Mouse (Mus musculus) ovary, postnatal 36 days (tissue): ENCODE results near the gene Arhgap36.

Experiments used
- DNase-seq: peaks from one replicate; pipeline ENCODE4 v3.0.0; 2022; ENCODE audit warnings: low spot score, mixed read lengths

The Arhgap36 gene

DNA sequence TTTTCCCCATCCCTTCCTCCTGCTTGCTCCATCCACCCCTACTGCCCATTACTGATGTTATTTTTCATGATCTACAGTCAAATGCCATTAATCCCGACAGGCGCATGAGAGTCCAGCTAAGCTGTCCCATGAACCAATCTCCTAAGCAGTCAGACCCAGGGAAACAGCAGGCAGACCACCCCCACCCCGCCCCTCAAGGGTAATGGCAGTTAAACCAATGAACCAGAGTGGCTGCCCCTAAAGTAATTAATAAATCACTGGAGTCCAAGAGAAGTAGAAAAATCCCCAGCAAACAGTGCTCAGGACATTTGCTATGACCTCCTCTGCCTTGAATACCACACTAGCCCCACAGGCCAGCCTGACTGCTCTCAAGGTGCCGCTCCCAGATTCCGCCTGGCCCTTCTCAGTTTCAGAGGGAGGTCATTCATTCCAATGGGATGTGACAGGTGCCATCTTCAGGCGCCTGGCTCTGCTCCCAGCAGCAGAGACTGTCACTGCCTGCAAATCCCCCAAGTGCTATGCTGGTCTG, at the start of gene Arhgap36:
Arhgap36 (plus strand) TSS at position 504 of the 529 bp plus-strand sequence.
- no peak for DNase-seq

GRCm38 (mm10) chrX:49457781-49458180, 6.0 kb upstream of the Arhgap36 start:
- DNase-seq = no peak

DNA sequence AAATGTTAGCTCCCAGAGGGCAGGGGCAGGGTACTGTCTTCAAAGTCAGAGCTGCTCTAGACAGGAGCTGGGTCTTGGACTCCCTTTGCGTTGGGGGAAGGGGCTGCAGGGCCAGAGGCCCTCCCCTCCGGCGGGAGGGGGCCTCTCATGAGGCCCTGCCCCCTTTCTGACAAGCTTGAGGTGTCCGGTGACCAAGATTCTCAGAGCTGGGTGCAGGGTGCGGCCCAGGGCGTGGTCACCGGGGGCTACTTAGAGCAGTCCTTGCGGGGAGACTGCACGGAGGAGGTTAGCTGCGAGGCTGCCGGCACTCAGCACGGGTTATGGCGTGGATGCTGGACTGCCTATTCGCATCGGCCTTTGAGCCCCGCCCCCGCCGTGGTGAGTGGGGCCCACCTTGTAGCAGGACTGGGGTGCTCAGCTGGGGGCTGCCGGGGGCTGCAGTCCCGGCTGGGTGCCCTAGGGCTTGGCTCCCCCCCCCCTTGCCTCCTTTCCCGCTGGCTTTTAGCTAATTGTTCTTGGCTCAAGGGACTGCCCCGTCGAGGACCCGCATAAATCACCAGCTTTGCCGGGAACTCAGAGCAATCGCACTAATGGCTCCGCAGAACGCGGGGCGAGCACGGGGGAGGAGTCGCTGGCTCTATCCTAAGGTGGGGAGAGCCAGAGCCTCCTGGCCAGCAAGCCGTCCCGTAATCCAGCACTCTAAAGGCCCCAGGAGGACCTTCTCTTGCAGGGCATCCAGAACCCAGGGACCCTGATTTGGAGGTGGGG, 6.7 kb downstream of the Arhgap36 start:
- no peak for DNase-seq

DNA sequence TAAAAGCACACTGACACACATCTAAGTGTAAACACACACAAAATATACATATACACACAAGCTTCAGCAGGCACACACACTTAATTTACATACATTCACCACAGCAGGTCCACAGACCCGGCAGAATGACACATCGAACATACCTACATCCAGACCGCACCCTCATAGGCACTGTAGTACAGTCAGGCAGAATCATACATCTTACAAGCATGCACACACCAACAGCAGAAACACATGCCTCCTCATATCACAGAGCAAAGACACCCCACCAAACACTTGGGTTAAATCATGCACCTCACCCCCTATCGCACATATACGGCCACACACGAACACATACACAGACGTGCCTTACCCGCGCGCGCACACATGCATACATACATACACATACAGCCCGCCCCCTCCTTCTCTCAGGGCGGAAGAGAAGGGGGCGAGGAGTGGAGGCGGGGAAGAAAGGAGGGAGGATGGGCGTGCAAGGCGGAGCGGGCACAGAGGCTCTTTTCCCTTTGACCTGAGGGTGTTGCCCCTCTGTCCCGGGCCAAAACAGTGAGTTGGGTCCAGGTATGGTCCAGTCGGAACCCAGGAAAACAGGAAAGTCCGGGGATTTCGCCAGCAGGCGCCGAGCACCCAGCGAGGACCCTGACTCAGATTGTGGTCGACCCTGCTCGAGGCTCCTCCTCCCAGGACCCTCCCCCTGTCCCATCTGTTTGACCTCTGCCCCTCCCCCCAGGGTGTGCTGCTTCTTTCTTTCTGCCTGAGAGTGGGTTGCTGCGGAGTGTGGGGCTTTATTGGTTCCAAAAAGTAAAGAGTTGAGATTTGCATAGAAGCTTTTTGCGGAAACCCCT, 16.4 kb downstream of the Arhgap36 start:
- no peak for DNase-seq

DNA sequence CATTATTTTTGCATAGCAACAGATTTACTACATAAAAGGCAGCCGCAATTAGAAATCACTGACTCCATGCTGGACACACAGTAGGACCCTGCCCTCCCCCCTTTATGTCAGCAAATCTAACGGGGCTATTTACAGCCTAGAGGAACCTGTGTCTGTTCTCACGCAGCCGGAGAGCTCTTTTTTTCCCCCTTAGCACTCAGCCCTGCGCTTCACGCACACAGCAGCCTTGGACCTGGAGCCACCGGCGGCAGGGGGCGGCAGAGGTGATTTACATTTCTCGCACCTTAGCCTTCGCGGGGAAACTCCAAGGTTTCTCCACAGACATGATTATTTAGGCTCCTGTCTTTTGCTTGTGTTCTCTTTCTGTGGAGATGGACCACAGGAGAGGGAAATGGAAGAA, 17.1 kb downstream of the Arhgap36 start:
- no peak for DNase-seq

GRCm38 (mm10) chrX:49489141-49489540, 25.4 kb downstream of the Arhgap36 start:
- no peak for DNase-seq

GRCm38 (mm10) chrX:49493739-49494449, 30.1 kb downstream of the Arhgap36 start:
- no peak for DNase-seq
